Mouse (Mus musculus) E14TG2a.4 (cell line): ENCODE data around the gene Nup214.

Source experiments
- H3K27me3 ChIP-seq: 2 replicates; pipeline ENCODE4 v1.6.1; 2014; ENCODE audit warnings: low read length, control low read depth; ENCODE audit not compliant: insufficient read depth
- H3K36me3 ChIP-seq: 2 replicates; pipeline ENCODE4 v1.6.1; 2014; ENCODE audit warnings: low read length, control low read depth; ENCODE audit not compliant: insufficient read depth
- H3K4me1 ChIP-seq: replicated peaks from 2 replicates; pipeline ENCODE4 v1.6.1; 2014; ENCODE audit warnings: low read depth, low read length, control low read depth
- H3K4me3 ChIP-seq: replicated peaks from 2 replicates; pipeline ENCODE4 v1.5.1; 2014; ENCODE audit warnings: mild to moderate bottlenecking, low read length
- H3K9me3 ChIP-seq: 2 replicates; pipeline ENCODE4 v1.6.1; 2014; ENCODE audit warnings: low read length, control low read depth
- CTCF ChIP-seq: conservative IDR thresholded peaks from 2 replicates; pipeline ENCODE4 v1.5.1; 2014; ENCODE audit warnings: low read length
- NANOG ChIP-seq: IDR thresholded peaks from 2 replicates; pipeline ENCODE4 v1.6.1; 2014; ENCODE audit warnings: borderline replicate concordance, low read length, mixed read lengths
- POU5F1 ChIP-seq: IDR thresholded peaks from 2 replicates; pipeline ENCODE4 v1.6.1; 2014; ENCODE audit warnings: low read length, borderline replicate concordance

Gene Nup214

GRCm38 (mm10) chr2:32063451-32064151 is 89.4 kb downstream of the Nup214 start:
- Histone ChIP-seq H3K36me3 (peaks cover 7% of the 10 kb centered on the region; the same call in 1 of the 2 replicates), H3K4me3 (no peak overlapping the region), H3K9me3 (no peaks in the 10 kb centered on the region), H3K4me1 (peaks cover 18% of the 10 kb centered on the region), H3K27me3 (peaks cover 12% of the 10 kb centered on the region)
- TF ChIP-seq POU5F1 (no peak), CTCF (no peak)

GRCm38 (mm10) chr2:32064913-32065312 is 90.7 kb downstream of the Nup214 start:
- Histone ChIP-seq H3K36me3 (peaks cover 7% of the 10 kb centered on the region; the same call in 1 of the 2 replicates), H3K4me1 (peaks cover 25% of the 10 kb centered on the region), H3K27me3 (peaks cover 21% of the 10 kb centered on the region), H3K9me3 (no peaks in the 10 kb centered on the region), H3K4me3 (no peak overlapping the region)
- TF ChIP-seq NANOG (no peak), CTCF (no peak), POU5F1 (no peak)

GRCm38 (mm10) chr2:32065371-32065791 is 91.1 kb downstream of the Nup214 start:
- no peaks in the 10 kb centered on the region for H3K9me3 ChIP-seq
- no peak overlapping the region for H3K4me3 ChIP-seq
- H3K27me3 ChIP-seq: peaks cover 21% of the 10 kb centered on the region
- H3K4me1 ChIP-seq: peaks cover 25% of the 10 kb centered on the region
- H3K36me3 ChIP-seq: peaks cover 7% of the 10 kb centered on the region; the same call in 1 of the 2 replicates
- TF ChIP-seq NANOG (no peak), CTCF (no peak), POU5F1 (no peak)

GRCm38 (mm10) chr2:32066005-32066404 is 91.8 kb downstream of the Nup214 start:
- Histone ChIP-seq H3K4me3 (no peak overlapping the region), H3K9me3 (no peaks in the 10 kb centered on the region), H3K36me3 (peaks cover 7% of the 10 kb centered on the region; the same call in 1 of the 2 replicates), H3K4me1 (peaks cover 31% of the 10 kb centered on the region), H3K27me3 (peaks cover 25% of the 10 kb centered on the region)
- TF ChIP-seq CTCF (peak; percentile 16), NANOG (no peak)

- H3K4me1 ChIP-seq: peaks cover 58% of the 10 kb centered on the region
- H3K9me3 ChIP-seq: no peaks in the 10 kb centered on the region
- peak overlapping the region; percentile 64 for H3K4me3 ChIP-seq
- TF ChIP-seq POU5F1 (no peak), NANOG (no peak), CTCF (no peak; the same call in 1 of the 2 replicates)
- H3K27me3 ChIP-seq: peaks cover 26% of the 10 kb centered on the region
- H3K36me3 ChIP-seq: peaks cover 7% of the 10 kb centered on the region; the same call in 1 of the 2 replicates
Observed at GRCm38 (mm10) chr2:32068811-32069607, 94.8 kb downstream of the Nup214 start.

GRCm38 (mm10) chr2:32070747-32071146 is 96.5 kb downstream of the Nup214 start:
- Histone ChIP-seq H3K4me3 (no peak overlapping the region), H3K27me3 (peaks cover 26% of the 10 kb centered on the region), H3K36me3 (peaks cover 7% of the 10 kb centered on the region; the same call in 1 of the 2 replicates), H3K4me1 (peaks cover 68% of the 10 kb centered on the region), H3K9me3 (no peaks in the 10 kb centered on the region)
- no peak for TF ChIP-seq CTCF
- TF ChIP-seq NANOG: no peak
- TF ChIP-seq POU5F1: no peak

- Histone ChIP-seq H3K4me3 (peak overlapping the region; percentile 46), H3K36me3 (no peaks in the 10 kb centered on the region), H3K27me3 (peaks cover 10% of the 10 kb centered on the region), H3K4me1 (peaks cover 81% of the 10 kb centered on the region), H3K9me3 (no peaks in the 10 kb centered on the region)
- TF ChIP-seq NANOG (no peak), POU5F1 (no peak), CTCF (no peak)
Observed at GRCm38 (mm10) chr2:32074404-32074803, 100.2 kb downstream of the Nup214 start.

GRCm38 (mm10) chr2:32075368-32075767 is 101.1 kb downstream of the Nup214 start:
- Histone ChIP-seq H3K27me3 (0 out of 2 replicates have a peak, but pooled peaks cover 5% of the 10 kb centered on the region), H3K9me3 (no peaks in the 10 kb centered on the region), H3K4me1 (peaks cover 86% of the 10 kb centered on the region), H3K4me3 (0 out of 2 replicates have a peak overlapping the region, but pooled peaks have one; percentile 46), H3K36me3 (no peaks in the 10 kb centered on the region)
- TF ChIP-seq CTCF: no peak
- TF ChIP-seq NANOG: no peak
- no peak for TF ChIP-seq POU5F1
